Mouse (Mus musculus) right cerebral cortex, postnatal 25 days (tissue): Measurements from ENCODE around the gene Plppr3.
A peak's percentile ranks its signal among the peaks of the same experiment; 100 is the strongest.

ENCODE experiments used
- DNase-seq: peaks from one replicate; pipeline ENCODE4 v3.0.0; 2022

Plppr3 gene

GRCm38 (mm10) chr10:79849941-79850628 lies 24.3 kb downstream of the Plppr3 start:
- no peak for DNase-seq

- no peak for DNase-seq
Observed at GRCm38 (mm10) chr10:79846553-79846952, 27.9 kb downstream of the Plppr3 start.

GRCm38 (mm10) chr10:79843476-79843875 lies 31.0 kb downstream of the Plppr3 start:
- DNase-seq, result no peak

- no peak for DNase-seq
Observed at GRCm38 (mm10) chr10:79842322-79842721, 32.1 kb downstream of the Plppr3 start.

GRCm38 (mm10) chr10:79840644-79841551 lies 33.5 kb downstream of the Plppr3 start:
- peak; percentile 76 for DNase-seq

- DNase-seq, result no peak
Observed at GRCm38 (mm10) chr10:79840091-79840490, 34.3 kb downstream of the Plppr3 start.

- DNase-seq, result no peak
Observed at GRCm38 (mm10) chr10:79838151-79838550, 36.3 kb downstream of the Plppr3 start.

GRCm38 (mm10) chr10:79836918-79837317 lies 37.5 kb downstream of the Plppr3 start:
- no peak for DNase-seq

- peak; percentile 73 for DNase-seq
Observed at GRCm38 (mm10) chr10:79834769-79835398, 39.5 kb downstream of the Plppr3 start.

- DNase-seq, result no peak
Observed at GRCm38 (mm10) chr10:79832786-79833181, 41.6 kb downstream of the Plppr3 start.

- no peak for DNase-seq
Observed at GRCm38 (mm10) chr10:79832026-79832785, 42.2 kb downstream of the Plppr3 start.

GRCm38 (mm10) chr10:79831583-79831982 lies 42.9 kb downstream of the Plppr3 start:
- no peak for DNase-seq

- DNase-seq, result no peak
Observed at GRCm38 (mm10) chr10:79824413-79824812, 50.0 kb downstream of the Plppr3 start.

- DNase-seq, result no peak
Observed at GRCm38 (mm10) chr10:79823011-79823410, 51.4 kb downstream of the Plppr3 start.

- no peak for DNase-seq
Observed at GRCm38 (mm10) chr10:79822372-79822771, 52.1 kb downstream of the Plppr3 start.

GRCm38 (mm10) chr10:79821731-79822130 lies 52.7 kb downstream of the Plppr3 start:
- DNase-seq, result no peak

- DNase-seq, result no peak
Observed at GRCm38 (mm10) chr10:79820782-79821181, 53.7 kb downstream of the Plppr3 start, which contains the start of gene Misp. Gene Misp, plus strand, starts transcription at chr10:79820989.

GRCm38 (mm10) chr10:79820277-79820676 lies 54.2 kb downstream of the Plppr3 start:
- no peak for DNase-seq

GRCm38 (mm10) chr10:79819606-79820005 lies 54.8 kb downstream of the Plppr3 start:
- DNase-seq, result no peak

- DNase-seq, result no peak
Observed at GRCm38 (mm10) chr10:79818225-79818624, 56.2 kb downstream of the Plppr3 start.

- no peak for DNase-seq
Observed at GRCm38 (mm10) chr10:79817111-79817510, 57.3 kb downstream of the Plppr3 start.

- DNase-seq, result no peak
Observed at GRCm38 (mm10) chr10:79815671-79816494, 58.6 kb downstream of the Plppr3 start.
